Mouse (Mus musculus) kidney, embryonic 16.5 days (tissue): ENCODE data around the gene Hspb1. TPM values are rescaled to one million over a fixed set of nuclear protein-coding genes. Genes with fewer than 3 reads are reported as not detected.
A peak's percentile ranks its signal among the peaks of the same experiment; 100 is the strongest.

ENCODE experiments used
- ATAC-seq: fragments of 200-750 bp; cut with Nextera tagmentation; 2 replicates; pipeline ENCODE4 v1.8.0; 2017; ENCODE audit warnings: moderate TSS enrichment; ENCODE audit not compliant: low FRiP score, low TSS enrichment
- H3K27ac ChIP-seq: fragments of 300-500 bp; sonication (generic); 2 replicates; pipeline ENCODE4 v1.5.1; 2014; ENCODE audit warnings: low read length
- H3K27me3 ChIP-seq: fragments of 300-500 bp; sonication (generic); 2 replicates; pipeline ENCODE4 v1.6.1; 2014; ENCODE audit warnings: low read length, control low read depth, mixed read lengths; ENCODE audit not compliant: insufficient read depth
- H3K36me3 ChIP-seq: fragments of 300-500 bp; sonication (generic); 2 replicates; pipeline ENCODE4 v1.6.1; 2014; ENCODE audit warnings: low read length, control low read depth, mixed read lengths; ENCODE audit not compliant: insufficient read depth
- H3K4me1 ChIP-seq: fragments of 300-500 bp; sonication (generic); 2 replicates; pipeline ENCODE4 v1.6.1; 2014; ENCODE audit warnings: low read length, control low read depth, mixed read lengths; ENCODE audit not compliant: insufficient read depth
- H3K4me2 ChIP-seq: fragments of 300-500 bp; sonication (generic); replicated peaks from 2 replicates; pipeline ENCODE4 v1.6.1; 2014; ENCODE audit warnings: low read depth, low read length
- H3K4me3 ChIP-seq: fragments of 300-500 bp; sonication (generic); 2 replicates; pipeline ENCODE4 v1.5.1; 2014; ENCODE audit warnings: mild to moderate bottlenecking, low read length
- H3K9ac ChIP-seq: fragments of 300-500 bp; sonication (generic); replicated peaks from 2 replicates; pipeline ENCODE4 v1.6.1; 2014; ENCODE audit warnings: low read length
- H3K9me3 ChIP-seq: fragments of 300-500 bp; sonication (generic); 2 replicates; pipeline ENCODE4 v1.6.1; 2016; ENCODE audit warnings: low read length, control low read depth
- WGBS: fragments of 180-500 bp; shearing (Covaris S2); extraction: QIAGEN DNeasy Blood & Tissue Kit; methylation state at CpG from one replicate; pipeline ENCODE4 v1.1.7; 2014; 5-methylcytosine and 5-hydroxymethylcytosine counted together
- polyA plus RNA-seq: library from polyadenylated mRNA; unstranded; fragments of >200 nt; fragmentation: Nextera tagmentation; extraction: Ambion mirVana; gene quantifications from 2 replicates; pipeline ENCODE4 v1.2.1, GENCODE M21; 2015

The Hspb1 gene
- polyA plus RNA-seq, 1 experiment from 2014 or later, result 70.5 TPM

- H3K4me2 ChIP-seq, result peak overlapping the region; percentile 60
- no peaks in the 10 kb centered on the region for H3K36me3 ChIP-seq
- H3K9ac ChIP-seq, result peak overlapping the region; percentile 57
- H3K4me3 ChIP-seq, result peak overlapping the region; percentile 50
- no peaks in the 10 kb centered on the region; the same call in 1 of the 2 replicates for H3K27me3 ChIP-seq
- ATAC-seq, result peak; percentile 42
- 0% methylated on average over 16 of the region's 16 CpGs for WGBS
- H3K4me1 ChIP-seq, result peaks cover 12% of the 10 kb centered on the region
- H3K27ac ChIP-seq, result peak overlapping the region; percentile 20; the same call in 1 of the 2 replicates
- H3K9me3 ChIP-seq, result no peaks in the 10 kb centered on the region
Measured at GRCm38 (mm10) chr5:135877831-135878231, 9.9 kb upstream of the Hspb1 start.

- no peaks in the 10 kb centered on the region for H3K27me3 ChIP-seq
- WGBS, result 29% methylated on average over 13 of the region's 13 CpGs
- H3K4me2 ChIP-seq, result no peak overlapping the region
- no peak overlapping the region for H3K4me3 ChIP-seq
- no peak for ATAC-seq
- no peaks in the 10 kb centered on the region for H3K36me3 ChIP-seq
- H3K4me1 ChIP-seq, result peaks cover 12% of the 10 kb centered on the region
- H3K27ac ChIP-seq, result no peak overlapping the region
- H3K9me3 ChIP-seq, result no peaks in the 10 kb centered on the region
- no peak overlapping the region; the same call in 1 of the 2 replicates for H3K9ac ChIP-seq
Measured at GRCm38 (mm10) chr5:135879449-135880158, 8.1 kb upstream of the Hspb1 start.

GRCm38 (mm10) chr5:135884641-135885040 lies 3.1 kb upstream of the Hspb1 start:
- Histone ChIP-seq H3K9me3 (no peaks in the 10 kb centered on the region), H3K9ac (no peak overlapping the region), H3K36me3 (no peaks in the 10 kb centered on the region), H3K27me3 (peaks cover 13% of the 10 kb centered on the region), H3K4me2 (no peak overlapping the region), H3K4me1 (peaks cover 15% of the 10 kb centered on the region), H3K27ac (no peak overlapping the region), H3K4me3 (no peak overlapping the region)
- 71% methylated on average over 6 of the region's 6 CpGs for WGBS
- ATAC-seq, result no peak

- Histone ChIP-seq H3K36me3 (no peaks in the 10 kb centered on the region), H3K27me3 (peaks cover 16% of the 10 kb centered on the region), H3K9me3 (no peaks in the 10 kb centered on the region), H3K4me3 (peak overlapping the region; percentile 45), H3K4me2 (peak overlapping the region; percentile 65), H3K4me1 (peaks cover 21% of the 10 kb centered on the region), H3K9ac (peak overlapping the region; percentile 55), H3K27ac (0 out of 2 replicates have a peak overlapping the region, but pooled peaks have one; percentile 24)
- 2% methylated on average over 29 of the region's 30 CpGs for whole genome bisulfite sequencing
- ATAC-seq, result no peak
Measured at GRCm38 (mm10) chr5:135888405-135889215, 891 bp downstream of the Hspb1 start.

- Histone ChIP-seq H3K27ac (no peak overlapping the region), H3K4me2 (no peak overlapping the region), H3K9me3 (no peaks in the 10 kb centered on the region), H3K4me1 (peaks cover 21% of the 10 kb centered on the region), H3K27me3 (peaks cover 16% of the 10 kb centered on the region), H3K36me3 (no peaks in the 10 kb centered on the region), H3K9ac (no peak overlapping the region), H3K4me3 (no peak overlapping the region)
- peak; percentile 33; the same call in 1 of the 2 replicates for ATAC-seq
- WGBS, result 41% methylated on average over 4 of the region's 4 CpGs
Measured at GRCm38 (mm10) chr5:135890323-135890722, 2.6 kb downstream of the Hspb1 start.

GRCm38 (mm10) chr5:135890920-135891319 lies 3.2 kb downstream of the Hspb1 start:
- Histone ChIP-seq H3K27ac (no peak overlapping the region), H3K4me1 (peaks cover 21% of the 10 kb centered on the region), H3K9me3 (no peaks in the 10 kb centered on the region), H3K4me2 (no peak overlapping the region), H3K9ac (no peak overlapping the region), H3K36me3 (no peaks in the 10 kb centered on the region), H3K27me3 (peaks cover 16% of the 10 kb centered on the region), H3K4me3 (no peak overlapping the region)
- no peak for ATAC-seq
- 55% methylated on average over 3 of the region's 3 CpGs for WGBS

- H3K4me1 ChIP-seq, result peaks cover 16% of the 10 kb centered on the region
- H3K9me3 ChIP-seq, result no peaks in the 10 kb centered on the region
- peaks cover 12% of the 10 kb centered on the region for H3K27me3 ChIP-seq
- no peak overlapping the region for H3K4me2 ChIP-seq
- 40% methylated on average over 9 of the region's 9 CpGs for WGBS
- no peak overlapping the region for H3K9ac ChIP-seq
- H3K4me3 ChIP-seq, result no peak overlapping the region
- ATAC-seq, result no peak; the same call in 1 of the 2 replicates
- no peak overlapping the region for H3K27ac ChIP-seq
- H3K36me3 ChIP-seq, result no peaks in the 10 kb centered on the region
Measured at GRCm38 (mm10) chr5:135892589-135893351, 5.1 kb downstream of the Hspb1 start.

GRCm38 (mm10) chr5:135894958-135895357 lies 7.2 kb downstream of the Hspb1 start:
- H3K9ac ChIP-seq, result no peak overlapping the region

GRCm38 (mm10) chr5:135898028-135898427 lies 10.3 kb downstream of the Hspb1 start:
- H3K27me3 ChIP-seq, result no peaks in the 10 kb centered on the region
- H3K27ac ChIP-seq, result no peak overlapping the region
- no peaks in the 10 kb centered on the region for H3K9me3 ChIP-seq
- 17% methylated on average over 3 of the region's 3 CpGs for WGBS
- no peak overlapping the region for H3K4me3 ChIP-seq
- H3K4me1 ChIP-seq, result peaks cover 4% of the 10 kb centered on the region; the same call in 1 of the 2 replicates
- no peaks in the 10 kb centered on the region for H3K36me3 ChIP-seq
- H3K4me2 ChIP-seq, result no peak overlapping the region
- no peak for ATAC-seq
- no peak overlapping the region for H3K9ac ChIP-seq

More at GRCm38 (mm10) chr5:135894958-135895357, 7.2 kb downstream of the Hspb1 start:
- H3K36me3 ChIP-seq, result no peaks in the 10 kb centered on the region
- peaks cover 3% of the 10 kb centered on the region; the same call in 1 of the 2 replicates for H3K27me3 ChIP-seq
- H3K4me1 ChIP-seq, result 0 out of 2 replicates have a peak, but pooled peaks cover 6% of the 10 kb centered on the region
- no peak for ATAC-seq
- H3K9me3 ChIP-seq, result no peaks in the 10 kb centered on the region
- H3K27ac ChIP-seq, result no peak overlapping the region
- H3K4me2 ChIP-seq, result no peak overlapping the region
- no peak overlapping the region for H3K4me3 ChIP-seq
- WGBS, result 76% methylated on average over 6 of the region's 6 CpGs
